Mouse (Mus musculus) right cerebral cortex, postnatal 10 days (tissue): ENCODE measurements around the gene En1.

Experiments used
- DNase-seq, 2 experiments: peaks; one replicate each; pipeline ENCODE4 v3.0.0; 2021; ENCODE audit warnings: low spot score in 2 of 2

The En1 gene

GRCm38 (mm10) chr1:120627622-120628001, 25.4 kb downstream of the En1 start:
- DNase-seq, result no peak

GRCm38 (mm10) chr1:120628821-120629220, 26.6 kb downstream of the En1 start:
- no peak for DNase-seq

GRCm38 (mm10) chr1:120643380-120643779, 41.2 kb downstream of the En1 start:
- DNase-seq, result no peak

- no peak for DNase-seq
Observed at GRCm38 (mm10) chr1:120643848-120644711, 41.9 kb downstream of the En1 start.

GRCm38 (mm10) chr1:120644755-120645154, 42.5 kb downstream of the En1 start:
- no peak for DNase-seq

- DNase-seq, result no peak
Observed at GRCm38 (mm10) chr1:120650068-120650467, 47.9 kb downstream of the En1 start.

GRCm38 (mm10) chr1:120651997-120652396, 49.8 kb downstream of the En1 start:
- peak; percentile 51 to 52 for DNase-seq

- DNase-seq, result peak; percentile 64 to 70
Observed at GRCm38 (mm10) chr1:120654950-120655396, 52.8 kb downstream of the En1 start.
